Mouse (Mus musculus): ENCODE data around the gene Umps. TPM values are rescaled to one million over a fixed set of nuclear protein-coding genes. Genes with fewer than 3 reads are reported as not detected.

Umps gene
- polyA plus RNA-seq, 1 experiment from 2014 or later: 18.6 TPM

- Histone ChIP-seq H3K9ac (replicated peaks) (no peak overlapping the region), H3K27me3 (ENCODE audit: insufficient read depth, low read length) (no peaks in the 10 kb centered on the region), H3K4me2 (ENCODE audit: low read depth, low read length) (no peak overlapping the region), H3K27ac (ENCODE audit: low read depth) (no peak overlapping the region), H3K36me3 (replicated peaks; ENCODE audit: insufficient read depth, low read length) (no peaks in the 10 kb centered on the region; the same call in 1 of the 2 replicates), H3K4me3 (ENCODE audit: low read depth, low read length) (no peak overlapping the region), H3K4me1 (ENCODE audit: insufficient read depth) (peaks cover 20% of the 10 kb centered on the region), H3K9me3 (ENCODE audit: low read length) (no peaks in the 10 kb centered on the region)
- no peak for DNase-seq
- WGBS (ENCODE audit: insufficient replicate concordance): 57% methylated on average over 8 of the region's 8 CpGs
- ATAC-seq: no peak
- TF ChIP-seq CTCF (IDR thresholded peaks at IDR 0.05; ENCODE audit: low read depth): no peak
- TF ChIP-seq EP300 (IDR thresholded peaks at IDR 0.05; ENCODE audit: low read depth): no peak
Measured at GRCm38 (mm10) chr16:33937567-33937966, 29.3 kb downstream of the Umps start.

- no peak overlapping the region for H3K9ac ChIP-seq (replicated peaks)
Measured at GRCm38 (mm10) chr16:33936885-33937284, 30.0 kb downstream of the Umps start.

GRCm38 (mm10) chr16:33935407-33935785 lies 31.4 kb downstream of the Umps start:
- no peak for DNase-seq

More at GRCm38 (mm10) chr16:33936885-33937284, 30.0 kb downstream of the Umps start:
- no peaks in the 10 kb centered on the region for H3K27me3 ChIP-seq (ENCODE audit: insufficient read depth, low read length)
- no peak overlapping the region for H3K4me3 ChIP-seq (ENCODE audit: low read depth, low read length)
- peaks cover 25% of the 10 kb centered on the region for H3K4me1 ChIP-seq (ENCODE audit: insufficient read depth)
- H3K27ac ChIP-seq (ENCODE audit: low read depth): no peak overlapping the region
- no peak overlapping the region for H3K4me2 ChIP-seq (ENCODE audit: low read depth, low read length)
- ATAC-seq (no peak), DNase-seq (no peak)
- H3K9me3 ChIP-seq (ENCODE audit: low read length): no peaks in the 10 kb centered on the region
- no peaks in the 10 kb centered on the region; the same call in 1 of the 2 replicates for H3K36me3 ChIP-seq (replicated peaks; ENCODE audit: insufficient read depth, low read length)
- 55% methylated on average over 4 of the region's 4 CpGs for WGBS (ENCODE audit: insufficient replicate concordance)
- TF ChIP-seq EP300 (IDR thresholded peaks at IDR 0.05; ENCODE audit: low read depth) (no peak), CTCF (IDR thresholded peaks at IDR 0.05; ENCODE audit: low read depth) (no peak)

GRCm38 (mm10) chr16:33934701-33935406 lies 32.0 kb downstream of the Umps start:
- H3K27me3 ChIP-seq (ENCODE audit: insufficient read depth, low read length): no peaks in the 10 kb centered on the region
- peaks cover 28% of the 10 kb centered on the region; the same call in 1 of the 2 replicates for H3K4me1 ChIP-seq (ENCODE audit: insufficient read depth)
- peak overlapping the region; percentile 62 for H3K27ac ChIP-seq (ENCODE audit: low read depth)
- no peak overlapping the region for H3K4me3 ChIP-seq (ENCODE audit: low read depth, low read length)
- H3K9ac ChIP-seq (replicated peaks): no peak overlapping the region
- WGBS (ENCODE audit: insufficient replicate concordance): 36% methylated on average over 5 of the region's 5 CpGs
- no peaks in the 10 kb centered on the region; the same call in 1 of the 2 replicates for H3K36me3 ChIP-seq (replicated peaks; ENCODE audit: insufficient read depth, low read length)
- H3K4me2 ChIP-seq (ENCODE audit: low read depth, low read length): no peak overlapping the region
- TF ChIP-seq CTCF (IDR thresholded peaks at IDR 0.05; ENCODE audit: low read depth) (no peak), EP300 (IDR thresholded peaks at IDR 0.05; ENCODE audit: low read depth) (no peak)
- H3K9me3 ChIP-seq (ENCODE audit: low read length): no peaks in the 10 kb centered on the region
- DNase-seq (no peak), ATAC-seq (peak; percentile 44; the same call in 1 of the 2 replicates)

More at GRCm38 (mm10) chr16:33935407-33935785, 31.4 kb downstream of the Umps start:
- no peak for TF ChIP-seq EP300 (IDR thresholded peaks at IDR 0.05; ENCODE audit: low read depth)
- no peak for TF ChIP-seq CTCF (IDR thresholded peaks at IDR 0.05; ENCODE audit: low read depth)
- no peak overlapping the region for H3K9ac ChIP-seq (replicated peaks)
- no peak overlapping the region for H3K4me2 ChIP-seq (ENCODE audit: low read depth, low read length)
- ATAC-seq: peak; percentile 51; the same call in 1 of the 2 replicates
- WGBS (ENCODE audit: insufficient replicate concordance): 85% methylated on average over 6 of the region's 6 CpGs
- no peak overlapping the region for H3K27ac ChIP-seq (ENCODE audit: low read depth)
- no peaks in the 10 kb centered on the region; the same call in 1 of the 2 replicates for H3K36me3 ChIP-seq (replicated peaks; ENCODE audit: insufficient read depth, low read length)
- H3K9me3 ChIP-seq (ENCODE audit: low read length): no peaks in the 10 kb centered on the region
- no peak overlapping the region for H3K4me3 ChIP-seq (ENCODE audit: low read depth, low read length)
- H3K4me1 ChIP-seq (ENCODE audit: insufficient read depth): peaks cover 28% of the 10 kb centered on the region; the same call in 1 of the 2 replicates
- H3K27me3 ChIP-seq (ENCODE audit: insufficient read depth, low read length): no peaks in the 10 kb centered on the region

GRCm38 (mm10) chr16:33933411-33933810 lies 33.4 kb downstream of the Umps start:
- WGBS (ENCODE audit: insufficient replicate concordance): 83% methylated on average over 11 of the region's 11 CpGs
- H3K27ac ChIP-seq (ENCODE audit: low read depth): no peak overlapping the region
- ATAC-seq: no peak

GRCm38 (mm10) chr16:33932126-33932525 lies 34.7 kb downstream of the Umps start:
- DNase-seq: no peak
- Histone ChIP-seq H3K36me3 (replicated peaks; ENCODE audit: insufficient read depth, low read length) (no peaks in the 10 kb centered on the region), H3K27me3 (ENCODE audit: insufficient read depth, low read length) (no peaks in the 10 kb centered on the region), H3K4me1 (ENCODE audit: insufficient read depth) (peaks cover 41% of the 10 kb centered on the region; the same call in 1 of the 2 replicates), H3K27ac (ENCODE audit: low read depth) (no peak overlapping the region; the same call in 1 of the 2 replicates), H3K9ac (replicated peaks) (no peak overlapping the region), H3K4me2 (ENCODE audit: low read depth, low read length) (no peak overlapping the region), H3K9me3 (ENCODE audit: low read length) (no peaks in the 10 kb centered on the region), H3K4me3 (ENCODE audit: low read depth, low read length) (no peak overlapping the region)
- TF ChIP-seq EP300 (IDR thresholded peaks at IDR 0.05; ENCODE audit: low read depth): no peak
- WGBS (ENCODE audit: insufficient replicate concordance): 28% methylated on average over 5 of the region's 5 CpGs
- no peak for ATAC-seq

More at GRCm38 (mm10) chr16:33933411-33933810, 33.4 kb downstream of the Umps start:
- Histone ChIP-seq H3K4me2 (ENCODE audit: low read depth, low read length) (no peak overlapping the region), H3K36me3 (replicated peaks; ENCODE audit: insufficient read depth, low read length) (no peaks in the 10 kb centered on the region; the same call in 1 of the 2 replicates), H3K27me3 (ENCODE audit: insufficient read depth, low read length) (no peaks in the 10 kb centered on the region), H3K9ac (replicated peaks) (no peak overlapping the region), H3K4me1 (ENCODE audit: insufficient read depth) (peaks cover 35% of the 10 kb centered on the region; the same call in 1 of the 2 replicates), H3K4me3 (ENCODE audit: low read depth, low read length) (no peak overlapping the region), H3K9me3 (ENCODE audit: low read length) (no peaks in the 10 kb centered on the region)
- no peak for DNase-seq
- TF ChIP-seq EP300 (IDR thresholded peaks at IDR 0.05; ENCODE audit: low read depth): no peak
- TF ChIP-seq CTCF (IDR thresholded peaks at IDR 0.05; ENCODE audit: low read depth): no peak
